Mouse (Mus musculus) cerebellum, postnatal 25 days (tissue): ENCODE data around the gene Nphp3.

Experiments used
- DNase-seq, 2 experiments: peaks; one replicate each; pipeline ENCODE4 v3.0.0; 2021; ENCODE audit warnings: mixed read lengths in 2 of 2

Gene Nphp3

GRCm38 (mm10) chr9:104001921-104002859 is at the start of gene Nphp3:
Gene Nphp3 (plus strand): TSS chr9:104002544.
- DNase-seq = peak; percentile 99 to 100

GRCm38 (mm10) chr9:103958722-103959121 is 43.6 kb upstream of the Nphp3 start:
- DNase-seq = no peak

- no peak for DNase-seq
These were observed 42.4 kb upstream of the Nphp3 start for GRCm38 (mm10) chr9:103959989-103960388.

- DNase-seq = peak; percentile 36 to 73
These were observed 5.8 kb upstream of the Nphp3 start for GRCm38 (mm10) chr9:103996496-103996895.

- DNase-seq = no peak
These were observed 1.7 kb upstream of the Nphp3 start for GRCm38 (mm10) chr9:104000601-104001000.

- DNase-seq = peak in 1 of 2 experiments; percentile 87
These were observed 578 bp downstream of the Nphp3 start for GRCm38 (mm10) chr9:104002913-104003330.

- DNase-seq = no peak
These were observed 12.2 kb downstream of the Nphp3 start for GRCm38 (mm10) chr9:104014526-104014925.

GRCm38 (mm10) chr9:104021026-104021425 is 18.7 kb downstream of the Nphp3 start:
- DNase-seq = no peak

GRCm38 (mm10) chr9:104027186-104027585 is 24.8 kb downstream of the Nphp3 start:
- no peak for DNase-seq

GRCm38 (mm10) chr9:104029861-104030260 is 27.5 kb downstream of the Nphp3 start:
- DNase-seq = no peak

GRCm38 (mm10) chr9:104034231-104034630 is 31.9 kb downstream of the Nphp3 start:
- DNase-seq = no peak

- DNase-seq = no peak
These were observed 32.4 kb downstream of the Nphp3 start for GRCm38 (mm10) chr9:104034718-104035117.

GRCm38 (mm10) chr9:104035261-104036015 is 33.1 kb downstream of the Nphp3 start:
- DNase-seq = peak; percentile 58 to 83

GRCm38 (mm10) chr9:104038266-104038665 is 35.9 kb downstream of the Nphp3 start:
- no peak for DNase-seq

GRCm38 (mm10) chr9:104039031-104039695 is 36.8 kb downstream of the Nphp3 start:
- DNase-seq = no peak

- no peak for DNase-seq
These were observed 37.4 kb downstream of the Nphp3 start for GRCm38 (mm10) chr9:104039742-104040141.

GRCm38 (mm10) chr9:104040362-104040761 is 38.0 kb downstream of the Nphp3 start, which contains the start of gene Gm28305:
Gene Gm28305 (plus strand): TSS chr9:104040662.
- DNase-seq = no peak

GRCm38 (mm10) chr9:104043676-104044075 is 41.3 kb downstream of the Nphp3 start:
- DNase-seq = no peak

GRCm38 (mm10) chr9:104051028-104051427 is 48.7 kb downstream of the Nphp3 start:
- DNase-seq = no peak

GRCm38 (mm10) chr9:104062430-104063243 is 60.3 kb downstream of the Nphp3 start, which contains the start of gene Uba5:
Gene Uba5 (minus strand): TSS chr9:104063134.
- peak; percentile 82 to 88 for DNase-seq

GRCm38 (mm10) chr9:104063244-104063961 is 61.1 kb downstream of the Nphp3 start, which contains the start of gene Acad11:
Gene Acad11 (plus strand): TSS chr9:104063377.
- DNase-seq = peak; percentile 88 to 92
